13 mouse cellular contexts compared by ENCODE assay signal in genomic region chr1:152458996-152459395, GRCm38 (mm10). TPM values are rescaled to one million over a fixed set of nuclear protein-coding genes. Genes with fewer than 3 reads are reported as not detected.
"Had no signal": no experiment of that assay in that cellular context is flagged by ENCODE, and none has a peak within 500 bp of the region (broad histone marks: within the 10 kb centered on the region; RNA-seq: fewer than 3 reads in every experiment).

No protein-coding gene starts in this region.

- H3K27ac ChIP-seq: limb, embryonic 13.5 days; liver, embryonic 15.5 days; macrophage; midbrain, embryonic 13.5 days; stomach, postnatal 0 days had no signal

- DNase-seq: layer of hippocampus, adult 9-11 months; layer of hippocampus, postnatal 36 days; lung, embryonic 14.5 days; lung, postnatal 10 days; right cerebral cortex, adult 18-20 months; right cerebral cortex, postnatal 25 days had no signal

- H3K9me3 ChIP-seq: limb, embryonic 13.5 days; liver, embryonic 15.5 days; midbrain, embryonic 13.5 days had no signal

- H3K4me3 ChIP-seq: limb, embryonic 13.5 days; liver, embryonic 15.5 days; midbrain, embryonic 13.5 days had no signal

- H3K9ac ChIP-seq: limb, embryonic 13.5 days; liver, embryonic 15.5 days; lung, embryonic 14.5 days; midbrain, embryonic 13.5 days had no signal

- ATAC-seq: midbrain, embryonic 13.5 days had no signal

- H3K4me2 ChIP-seq: limb, embryonic 13.5 days; liver, embryonic 11.5 days; liver, embryonic 15.5 days; lung, embryonic 14.5 days; midbrain, embryonic 13.5 days had no signal

- H3K36me3 ChIP-seq: limb, embryonic 13.5 days; liver, embryonic 15.5 days; midbrain, embryonic 13.5 days had no signal

- H3K27me3 ChIP-seq: limb, embryonic 13.5 days; liver, embryonic 15.5 days; midbrain, embryonic 13.5 days had no signal

- H3K4me1 ChIP-seq: liver, embryonic 15.5 days had no signal

RNA-seq across cellular contexts. Expression of gene Colgalt2, which starts 59.4 kb away (rescaled TPM):
- total RNA-seq: megakaryocyte-erythroid progenitor cell, adult 5-6 weeks had no signal
- polyA plus RNA-seq: macrophage had no signal
